Mouse (Mus musculus) neural tube, embryonic 10.5 days (tissue): ENCODE data around the gene Gast.
"Not testable (repeated sequence)": the region's sequence is repeated elsewhere in the genome, so short reads cannot be mapped to it uniquely, and the experiment has no call there.

Experiments used
- DNase-seq: peaks from one replicate; pipeline ENCODE4 v3.0.0-alpha.2; 2017; ENCODE audit warnings: low spot score; ENCODE audit errors: extremely low spot score

Gast gene

DNA sequence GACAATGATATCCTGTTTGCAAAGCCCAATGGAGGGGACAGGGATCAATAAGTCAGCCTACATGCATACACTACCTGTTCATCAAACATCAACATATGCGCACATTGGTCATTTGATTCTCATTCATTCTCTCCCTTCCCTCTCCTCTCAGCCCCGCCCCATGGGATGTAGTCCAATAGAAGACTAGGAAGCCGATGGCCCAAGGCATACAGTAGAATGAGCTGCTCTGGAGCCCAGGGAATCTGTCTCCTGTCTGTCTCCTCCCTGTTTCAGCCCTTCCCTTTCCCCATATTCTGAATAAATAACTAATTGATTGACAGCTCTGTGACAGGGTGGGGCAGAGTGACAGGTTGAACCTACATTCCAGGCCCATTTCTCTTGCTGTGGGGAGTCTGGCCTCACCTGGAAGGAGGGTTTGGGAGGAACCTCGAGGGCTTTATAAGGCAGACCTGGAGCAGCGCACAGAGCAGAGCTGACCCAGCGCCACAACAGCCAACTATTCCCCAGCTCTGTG lies at the start of gene Gast:
TSS of gene Gast (plus strand) at position 464 of the 514 bp plus-strand sequence.
- DNase-seq: no peak

DNA sequence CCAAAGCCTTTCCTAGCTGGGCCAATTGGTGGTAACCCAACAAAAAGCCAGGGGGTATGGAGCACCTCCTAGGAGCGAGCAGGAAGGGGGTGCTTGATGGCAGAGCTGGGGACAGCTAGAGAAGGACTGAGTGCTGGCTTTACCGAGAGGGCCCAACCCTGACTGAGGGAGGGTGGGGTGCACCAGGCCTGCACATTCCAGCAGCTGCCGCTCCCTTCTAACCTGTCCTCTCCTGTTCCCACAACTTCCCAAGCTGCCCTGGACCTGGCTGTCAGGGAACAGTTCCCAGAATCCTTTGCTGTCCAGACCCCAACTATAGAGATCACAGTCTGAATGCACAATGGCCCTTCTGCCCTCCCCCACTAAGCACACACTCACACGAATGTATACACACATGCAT lies 49.2 kb upstream of the Gast start:
- DNase-seq: no peak

DNA sequence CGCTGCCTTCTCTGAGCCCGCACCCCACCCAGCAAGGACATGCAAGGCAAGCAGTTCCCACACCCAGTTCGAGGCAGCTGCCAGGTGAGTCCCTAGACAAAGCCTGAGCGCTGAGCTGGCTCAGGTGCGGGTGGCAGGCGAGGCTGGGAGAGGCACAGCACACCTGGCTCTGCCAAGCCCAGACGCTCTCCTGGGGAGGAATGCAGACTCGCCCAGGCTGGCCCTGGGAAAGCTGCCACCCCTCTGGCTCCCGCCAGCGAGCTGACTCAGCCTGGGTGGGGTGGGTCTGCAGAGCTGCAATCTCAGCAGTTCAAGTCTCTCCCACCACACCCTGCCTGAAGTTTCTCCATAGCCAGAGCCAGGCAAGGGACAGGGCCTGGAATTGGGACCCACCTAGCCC lies 47.2 kb upstream of the Gast start:
- DNase-seq: no peak

DNA sequence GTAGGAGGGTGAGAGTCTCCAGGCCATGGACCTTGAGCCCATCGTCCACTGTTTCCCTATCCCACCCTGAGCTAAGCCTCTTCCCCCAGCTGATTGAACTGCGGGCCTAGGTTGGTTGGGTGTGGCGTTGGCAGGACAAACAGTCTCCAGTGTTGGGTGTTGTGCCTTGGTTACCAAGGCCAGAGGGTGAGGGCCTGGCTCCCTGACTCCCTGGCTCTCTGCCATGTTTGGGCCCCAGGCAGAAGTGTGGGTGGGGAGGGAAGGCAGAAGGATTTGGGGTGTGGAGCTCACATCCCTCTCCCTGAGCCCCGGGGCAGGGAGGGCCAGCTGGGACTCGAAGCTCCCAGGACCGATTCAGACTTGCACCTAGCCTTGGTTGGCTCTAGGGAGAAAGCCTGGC lies 45.3 kb upstream of the Gast start:
- DNase-seq: no peak

DNA sequence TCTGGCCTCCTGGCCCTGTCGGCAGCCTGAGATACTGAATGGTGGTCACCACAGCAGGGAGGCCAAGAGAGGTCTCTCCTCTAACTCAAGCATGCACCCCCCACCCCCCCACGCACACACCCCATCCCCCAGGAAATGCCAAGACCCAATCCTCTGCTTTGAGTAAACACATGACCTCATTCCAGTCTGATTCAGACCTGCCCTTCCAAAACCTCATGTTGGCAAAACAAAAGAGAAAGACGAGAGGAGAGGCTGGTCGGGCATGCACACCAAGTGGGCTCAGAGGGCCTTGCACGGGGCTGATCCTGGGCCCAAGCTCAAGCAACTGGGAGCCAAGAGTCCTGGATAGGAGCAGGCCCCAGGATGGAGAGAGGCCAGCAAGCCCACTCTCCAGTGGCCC lies 44.0 kb upstream of the Gast start:
- no peak for DNase-seq

DNA sequence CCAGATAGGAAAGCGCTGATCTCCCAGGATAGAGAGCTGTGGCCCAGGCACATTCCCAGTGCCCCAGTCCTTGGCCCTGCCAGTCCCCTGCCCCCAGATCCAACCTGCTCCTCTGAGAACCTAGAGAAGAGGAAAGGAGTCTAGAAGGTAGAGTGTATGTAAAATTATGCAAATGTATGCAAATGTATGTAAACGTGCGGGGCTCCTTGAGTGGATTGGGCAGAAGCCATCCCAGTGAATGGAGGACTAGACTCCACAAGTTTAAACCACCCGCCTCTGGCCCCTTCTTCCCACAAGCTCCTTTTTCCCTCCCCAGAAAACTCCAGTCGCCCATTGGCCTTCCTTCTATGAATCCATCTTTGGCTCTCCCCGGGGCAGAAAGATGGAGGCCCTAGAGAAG lies 41.3 kb upstream of the Gast start:
- no peak for DNase-seq

DNA sequence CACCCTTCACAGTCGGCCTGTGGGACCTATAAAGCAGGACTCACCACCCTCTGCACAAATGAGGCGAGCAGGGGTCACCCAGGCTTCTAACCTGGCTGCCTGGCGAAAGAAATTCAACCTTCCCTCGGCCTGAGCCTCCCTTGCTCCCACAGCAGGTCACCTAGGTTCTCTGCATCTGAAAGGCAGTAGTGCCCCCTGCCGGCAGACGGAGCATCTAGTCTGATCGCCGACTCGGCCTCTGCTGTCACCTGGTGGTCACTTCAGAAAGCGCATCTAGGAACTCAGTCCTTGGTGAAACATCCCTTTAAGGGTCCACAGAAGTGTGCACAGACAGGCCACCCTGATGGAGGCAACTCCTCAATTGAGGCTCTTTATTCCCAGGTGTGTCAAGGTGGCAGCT lies 38.9 kb upstream of the Gast start:
- DNase-seq: peak; percentile 91

DNA sequence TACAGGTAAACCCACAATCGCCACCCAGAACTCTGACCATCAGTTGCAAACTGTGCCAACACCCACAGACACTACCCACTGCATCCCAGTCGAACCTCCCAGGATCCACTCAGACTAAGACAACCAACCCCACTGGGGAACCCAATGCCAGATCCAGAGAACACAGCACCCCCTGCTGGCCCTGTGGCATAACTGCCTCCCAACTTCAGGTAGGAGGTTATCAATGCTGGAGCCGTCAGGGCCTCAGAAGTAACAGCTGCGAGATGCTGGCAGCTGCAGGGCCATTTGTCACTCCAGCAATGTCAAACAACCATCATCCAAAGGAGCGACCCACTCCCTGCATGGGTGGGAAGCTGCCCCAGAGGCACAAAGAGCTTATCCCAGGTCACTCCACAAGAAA lies 36.4 kb upstream of the Gast start:
- no peak for DNase-seq

DNA sequence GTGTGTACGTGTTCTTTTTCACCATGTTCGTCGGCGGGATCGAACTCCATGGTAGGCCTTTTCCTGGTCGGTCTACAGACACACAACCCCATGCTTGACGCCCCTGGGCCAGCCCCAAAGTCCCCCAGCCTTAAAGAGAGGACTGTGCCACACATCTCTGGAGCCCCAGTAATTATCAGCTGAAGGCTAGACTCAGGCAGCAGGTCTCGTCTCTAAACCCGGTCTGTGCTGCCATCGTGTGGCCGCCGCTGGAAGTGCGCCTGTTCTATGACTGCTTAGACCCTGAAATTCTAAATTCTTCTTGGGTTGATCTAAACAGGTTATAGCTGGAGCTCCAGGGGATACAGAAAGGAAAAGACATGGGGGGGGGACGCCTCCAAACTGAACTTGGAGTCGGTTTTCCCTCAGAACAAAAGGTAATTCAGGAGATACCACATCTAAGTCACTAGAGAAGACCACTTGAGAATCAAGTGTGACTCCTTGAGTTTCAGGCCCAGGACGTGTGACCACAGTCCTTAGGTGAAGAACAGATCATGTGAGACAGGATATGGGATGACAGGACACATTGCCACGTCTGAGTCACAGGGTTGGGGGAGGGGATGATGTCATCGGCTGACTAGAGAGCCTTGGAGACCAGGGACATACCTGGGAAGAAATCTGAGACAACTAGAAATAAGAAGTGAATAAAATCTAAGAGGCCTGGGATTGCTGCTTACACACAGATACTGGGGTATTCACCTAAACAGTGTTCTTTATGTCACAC lies 35.8 kb upstream of the Gast start:
- DNase-seq: peak; percentile 90

DNA sequence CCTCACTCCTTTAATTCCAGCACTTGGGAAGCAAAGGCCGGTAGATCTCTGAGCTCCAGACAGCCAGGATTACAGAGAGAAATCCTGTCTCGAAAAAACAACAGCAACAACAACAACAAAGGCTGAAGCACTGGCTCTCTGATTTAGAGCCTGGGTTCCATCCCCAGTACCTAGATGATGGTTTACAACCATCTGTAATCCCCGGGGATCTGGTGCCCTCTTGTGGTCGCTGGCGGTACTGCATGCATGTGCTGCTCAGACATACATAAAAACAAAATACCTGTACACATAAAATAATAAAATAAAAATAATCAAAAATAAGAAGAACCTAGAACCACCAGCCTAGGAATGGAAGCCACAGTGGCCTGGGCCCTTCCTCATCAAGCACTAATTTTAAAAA lies 33.9 kb upstream of the Gast start:
- DNase-seq: peak; percentile 84

DNA sequence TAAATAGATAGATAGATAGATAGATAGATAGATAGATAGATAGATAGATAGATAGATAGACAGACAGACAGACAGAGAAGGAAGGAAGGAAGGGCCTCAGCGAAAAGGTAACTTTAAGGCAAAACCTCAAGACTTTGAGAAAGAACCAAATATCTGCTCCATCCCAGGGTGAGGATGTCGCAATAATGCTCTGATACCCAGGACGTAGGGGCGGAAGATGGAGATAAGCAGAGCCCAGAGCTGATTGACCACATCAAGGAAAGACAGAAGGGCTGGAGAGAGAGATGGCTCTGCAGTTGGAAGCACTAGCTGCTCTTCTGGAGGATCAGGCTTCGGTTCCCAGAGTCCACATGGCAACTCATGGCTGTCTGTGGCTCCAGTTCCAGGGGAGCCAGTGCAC lies 32.9 kb upstream of the Gast start:
- DNase-seq: no peak

DNA sequence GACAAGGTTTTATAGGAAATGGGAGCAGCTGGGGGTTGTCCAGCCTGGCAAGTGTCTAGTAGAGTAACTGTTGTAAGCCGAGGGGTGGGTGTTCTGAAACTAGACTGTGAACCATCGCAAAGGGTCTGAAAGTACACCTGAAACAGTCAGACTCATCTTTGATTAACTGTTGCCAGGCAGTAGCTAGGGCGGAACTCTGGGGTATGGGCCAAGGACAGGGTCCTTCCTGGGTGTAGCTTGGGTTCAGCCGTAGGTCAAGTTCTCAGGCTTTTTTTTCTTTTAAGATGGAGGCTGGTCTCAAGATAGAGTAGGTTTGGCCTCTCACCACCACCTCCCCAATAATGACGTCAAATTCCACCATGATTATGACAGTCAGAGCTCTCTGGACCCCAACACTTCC lies 26.3 kb upstream of the Gast start:
- no peak for DNase-seq

DNA sequence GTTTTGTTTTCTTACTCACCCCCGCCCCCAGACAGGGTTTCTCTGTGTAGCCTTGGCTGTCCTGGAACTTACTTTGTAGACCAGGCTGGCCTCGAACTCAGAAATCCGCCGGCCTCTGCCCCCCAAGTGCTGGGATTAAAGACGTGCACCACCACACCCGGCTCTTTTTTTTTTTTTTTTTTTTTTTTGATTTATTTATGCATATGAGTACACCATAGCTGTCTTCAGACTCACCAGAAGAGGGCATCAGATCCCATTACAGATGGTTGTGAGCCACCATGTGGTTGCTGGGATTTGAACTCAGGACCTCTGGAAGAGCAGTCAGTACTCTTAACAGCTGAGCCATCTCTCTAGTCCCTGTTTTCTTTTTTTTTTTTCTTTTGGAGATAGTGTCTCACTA lies 25.5 kb upstream of the Gast start:
- not testable (repeated sequence) for DNase-seq

DNA sequence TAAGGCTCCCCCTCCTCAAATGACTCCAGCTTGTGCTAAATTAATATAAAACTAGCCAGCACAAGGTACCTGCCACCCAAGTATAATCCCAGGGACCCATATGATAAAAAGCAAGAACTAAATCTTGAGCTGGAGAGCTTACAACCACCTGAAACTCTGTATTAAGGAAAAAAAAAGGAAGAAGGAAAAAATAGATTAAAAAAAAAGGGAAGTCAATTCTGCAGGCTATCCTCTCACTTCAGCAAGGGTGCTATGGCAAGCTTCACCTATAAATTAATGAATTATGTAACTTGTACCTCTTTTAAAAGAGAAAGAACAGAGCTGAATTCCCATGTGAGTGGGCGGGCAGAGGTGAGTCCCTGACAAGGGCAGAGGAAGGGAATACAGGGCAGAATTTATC lies 22.6 kb upstream of the Gast start:
- no peak for DNase-seq

DNA sequence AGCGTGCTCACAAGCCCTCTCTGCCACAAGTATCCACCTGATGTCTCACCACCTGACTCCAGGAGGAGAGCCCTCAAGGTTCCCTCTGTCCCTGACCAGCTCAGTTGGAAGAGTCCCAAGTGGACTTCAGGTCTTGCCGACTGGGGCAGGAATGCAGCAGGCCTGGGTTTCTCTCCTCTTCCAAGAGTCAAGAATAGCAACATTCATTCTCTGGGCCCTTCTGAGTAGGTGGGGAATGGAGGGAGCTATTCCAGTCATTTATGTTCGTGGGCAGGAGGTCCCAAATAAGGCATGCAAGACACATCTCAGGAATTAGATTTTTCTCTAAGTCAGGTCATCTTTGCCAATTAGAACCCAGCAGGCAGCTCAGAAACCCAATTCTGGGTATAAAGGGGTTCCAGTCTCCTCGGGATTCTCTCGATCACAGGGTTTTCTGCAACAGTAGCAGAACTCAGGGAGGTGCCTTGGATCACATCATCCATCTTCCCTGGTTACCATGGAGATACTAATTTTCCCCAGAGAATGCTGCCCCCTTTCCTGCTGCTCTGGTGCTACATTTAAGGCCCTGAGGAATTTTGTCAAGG lies 22.0 kb upstream of the Gast start:
- DNase-seq: no peak

DNA sequence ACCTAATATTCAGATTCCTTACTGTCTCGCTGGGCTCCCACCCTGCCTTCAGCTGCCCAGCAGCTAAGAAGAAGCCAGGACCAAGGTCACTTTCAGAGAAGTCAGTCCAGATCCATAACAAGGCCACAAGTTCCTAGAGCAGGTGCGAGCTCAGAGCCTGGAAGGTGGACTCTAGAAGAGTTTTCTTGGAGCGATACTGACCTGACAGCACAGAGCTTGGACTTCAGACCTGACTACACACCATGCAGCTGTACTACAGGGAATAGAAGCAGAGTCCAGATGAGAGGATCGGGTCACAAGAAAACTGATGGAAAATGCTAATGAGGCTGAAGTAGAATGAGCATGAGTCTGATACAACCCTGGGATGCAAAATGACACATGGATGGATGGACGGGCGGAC lies 20.8 kb upstream of the Gast start:
- DNase-seq: no peak

DNA sequence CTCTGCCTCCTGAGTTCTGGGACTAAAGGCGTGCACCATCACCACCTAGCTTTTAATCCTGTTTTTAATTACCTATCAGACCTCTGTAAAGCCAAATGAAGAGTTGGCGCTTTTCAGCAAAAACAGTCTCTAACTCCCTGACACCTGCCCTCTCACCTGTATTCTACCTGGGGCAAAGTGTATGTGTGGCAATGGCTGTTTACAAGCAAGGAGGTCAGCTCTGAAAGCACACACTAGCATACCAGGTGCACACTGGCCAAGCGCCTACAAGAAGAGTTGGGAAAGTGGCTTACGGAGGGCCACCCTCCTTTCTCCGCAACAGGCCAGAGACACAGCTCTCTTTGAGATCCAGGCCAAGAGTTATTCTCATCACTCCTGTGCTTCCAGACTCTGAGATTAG lies 18.8 kb upstream of the Gast start:
- DNase-seq: no peak

DNA sequence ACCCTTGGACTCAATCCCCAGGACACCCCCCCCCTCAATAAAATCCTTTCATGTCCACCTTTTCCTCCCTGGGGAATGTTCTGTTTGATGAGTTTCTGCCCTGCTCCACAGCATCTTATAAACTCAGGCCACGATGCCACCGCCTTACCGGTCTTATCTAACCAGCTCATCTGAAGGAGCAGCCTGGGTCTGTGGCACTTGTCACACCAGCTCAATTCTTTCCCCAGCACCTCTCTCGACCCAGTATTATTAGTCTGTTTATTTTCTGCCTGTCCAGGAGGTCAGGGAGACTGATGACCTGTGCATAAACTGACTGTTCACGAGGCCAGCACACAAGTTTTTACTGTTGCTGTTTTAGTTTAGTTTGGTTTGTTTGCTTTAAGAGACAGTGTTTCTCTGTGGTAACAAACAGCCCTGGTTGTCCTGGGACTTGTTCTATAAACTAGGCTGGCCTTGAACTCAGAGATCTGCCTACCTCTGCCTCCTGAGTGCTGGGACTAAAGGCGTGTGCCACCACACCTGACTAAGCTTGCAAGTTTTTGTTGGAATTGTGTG lies 16.3 kb upstream of the Gast start:
- no peak for DNase-seq

DNA sequence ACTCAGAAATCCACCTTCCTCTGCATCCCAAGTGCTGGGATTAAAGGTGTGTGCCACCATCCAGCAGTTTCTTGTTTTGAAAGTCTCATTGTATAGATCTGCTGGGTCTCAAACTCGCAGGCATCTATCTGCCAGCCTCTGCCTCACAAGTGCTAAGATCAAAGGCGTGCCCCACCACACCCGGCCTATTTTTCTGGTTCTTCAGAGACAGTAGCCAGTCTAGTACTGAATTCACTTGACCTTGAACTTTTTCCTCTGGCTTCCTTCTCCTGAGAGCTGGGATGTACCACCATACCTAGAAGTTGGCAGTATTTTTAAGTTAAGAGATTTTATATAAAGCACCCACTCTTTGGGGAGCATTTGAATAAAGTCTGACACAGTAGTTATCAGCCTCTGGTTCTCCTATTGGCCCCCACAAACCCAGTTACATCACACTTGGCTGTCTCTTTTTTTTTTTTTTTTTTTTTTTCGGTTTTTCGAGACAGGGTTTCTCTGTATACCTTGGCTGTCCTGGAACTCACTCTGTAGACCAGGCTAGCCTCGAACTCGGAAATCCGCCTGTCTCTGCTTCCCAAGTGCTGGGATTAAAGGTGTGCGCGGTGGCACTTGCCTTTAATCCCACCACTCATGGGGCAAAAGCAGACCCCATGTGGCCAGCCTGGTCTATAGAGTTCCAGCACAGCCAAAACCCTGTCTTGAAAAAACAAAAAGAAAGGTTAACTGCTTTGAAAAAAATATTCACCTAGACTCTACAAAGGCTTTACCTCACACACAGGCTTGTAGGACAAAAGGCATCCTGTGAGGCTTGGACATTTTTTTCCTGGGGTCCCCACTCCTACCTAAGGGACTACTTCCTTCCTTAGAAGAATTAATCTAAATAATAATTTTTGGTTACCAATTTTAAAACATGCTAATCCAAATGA lies 15.4 kb upstream of the Gast start:
- DNase-seq: no peak

DNA sequence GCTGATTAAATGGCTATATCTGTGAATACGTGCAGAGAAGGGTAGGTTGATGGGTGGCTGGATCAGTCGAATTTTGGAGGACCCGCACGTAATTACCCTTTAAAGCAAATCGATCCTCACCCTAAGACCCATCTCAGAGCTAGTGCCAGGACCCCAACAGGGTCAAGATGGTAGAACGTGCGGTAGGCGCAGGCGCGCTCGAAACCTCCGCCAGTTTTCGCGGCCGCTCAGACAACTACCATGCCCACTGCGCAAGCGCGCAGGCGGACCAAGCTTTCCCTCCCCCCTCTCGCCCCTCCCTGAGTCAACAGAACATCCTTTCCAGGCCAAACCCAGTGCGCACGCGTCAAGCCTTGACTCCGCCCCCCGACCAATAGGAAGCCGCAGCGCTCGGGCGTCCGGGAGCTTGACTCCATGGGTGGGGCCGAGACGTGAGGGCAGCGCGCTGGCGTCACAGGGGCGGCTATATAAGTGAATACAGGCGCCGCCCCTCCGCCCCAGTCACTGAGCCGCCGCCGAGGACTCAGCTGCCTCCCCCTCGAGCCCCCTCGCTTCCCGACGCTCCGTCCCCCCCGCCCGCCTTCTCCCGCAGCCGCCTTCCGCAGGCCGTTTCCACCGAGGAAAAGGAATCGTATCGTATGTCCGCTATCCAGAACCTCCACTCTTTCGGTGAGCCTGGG lies 14.6 kb upstream of the Gast start, which contains the start of gene Eif1:
TSS of gene Eif1 (plus strand) at position 394 of the 680 bp plus-strand sequence.
- peak; percentile 100 for DNase-seq

DNA sequence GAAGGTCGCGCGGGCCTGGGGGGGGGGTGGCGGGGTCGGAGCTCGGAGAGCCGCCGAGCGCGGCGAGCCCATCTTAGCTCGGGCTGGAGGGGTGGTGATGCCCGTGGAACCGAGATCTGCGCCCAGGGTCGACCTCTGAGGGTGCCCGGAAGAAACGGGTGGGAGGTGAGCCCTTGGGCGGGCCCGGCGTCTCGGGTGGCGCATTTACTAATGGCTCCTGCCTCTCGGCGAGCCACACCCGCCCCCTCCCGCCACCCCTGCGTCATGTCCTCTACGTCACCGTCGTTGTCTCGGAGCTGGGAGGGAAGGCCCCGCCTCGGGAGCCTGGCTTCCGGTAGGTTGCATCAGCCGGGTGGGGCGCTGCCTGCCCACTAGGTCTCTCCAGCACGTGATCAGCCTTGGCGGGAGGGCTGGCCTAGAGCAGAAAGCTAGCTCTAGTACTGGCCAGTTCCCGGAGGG lies 14.0 kb upstream of the Gast start:
- DNase-seq: peak; percentile 98
